Mouse (Mus musculus): ENCODE results near the gene Retn.
A peak's percentile ranks its signal among the peaks of the same experiment; 100 is the strongest.

Retn gene

DNA sequence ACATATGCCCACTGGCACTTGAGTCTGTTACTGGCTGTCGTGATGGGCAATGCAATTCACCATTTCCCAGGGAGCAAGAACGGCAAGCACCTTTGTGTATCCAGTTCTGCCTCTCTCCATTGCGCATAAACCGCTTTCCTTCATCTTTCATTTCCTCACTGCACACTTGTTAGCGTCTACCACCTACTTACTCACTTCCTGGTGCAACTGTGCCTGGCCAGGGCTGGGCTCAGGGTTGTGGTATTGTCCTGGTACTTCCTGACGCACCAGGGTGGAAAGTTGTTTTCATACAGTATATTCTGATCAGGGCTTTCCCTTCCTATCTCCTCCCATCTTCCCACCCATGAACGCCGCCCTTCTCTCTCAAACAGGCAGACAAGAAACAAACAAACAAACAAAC is 5.3 kb downstream of the Retn start:
- no peak for DNase-seq (ENCODE audit: low spot score)

DNA sequence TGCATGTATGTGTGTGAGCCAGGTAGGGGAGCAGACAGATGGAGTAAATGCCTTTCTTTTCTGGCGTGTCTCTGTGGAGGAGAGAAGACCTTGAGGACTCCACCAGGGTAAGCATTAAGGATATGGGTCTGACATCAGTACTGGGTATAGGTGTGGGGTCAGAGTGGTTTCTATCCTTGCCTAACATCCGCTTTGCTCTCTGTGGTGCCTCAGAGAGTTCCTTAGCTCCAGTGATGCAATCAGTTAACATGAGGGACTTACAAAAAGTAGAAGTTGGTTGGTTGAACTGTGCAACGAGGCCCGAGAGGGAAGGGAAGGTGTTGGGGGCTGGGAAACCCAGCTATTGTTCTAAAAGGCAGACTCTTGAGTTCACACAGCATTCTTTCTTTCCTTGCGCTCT is 8.8 kb downstream of the Retn start:
- no peak for DNase-seq (ENCODE audit: low spot score)

DNA sequence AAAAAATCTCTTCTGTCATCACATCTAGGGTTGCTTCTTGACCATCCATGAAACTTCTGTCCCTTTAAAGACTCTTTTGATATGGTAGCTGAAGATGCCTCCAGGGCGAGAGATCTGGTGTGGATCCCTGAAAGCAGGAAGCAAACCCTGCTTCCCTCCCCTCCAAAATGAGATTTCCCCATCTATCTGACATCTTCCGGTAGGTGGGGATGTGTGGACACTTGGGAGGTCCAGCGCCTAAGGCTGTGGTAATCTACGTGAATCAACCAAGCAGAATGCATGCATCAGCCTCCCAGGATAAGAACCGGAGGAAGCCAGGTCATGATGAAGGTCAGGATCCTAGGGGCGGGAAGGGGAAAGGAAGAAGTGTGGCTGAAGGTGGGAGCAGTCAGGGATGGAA is 9.9 kb downstream of the Retn start, which contains the start of gene Mcemp1:
TSS of gene Mcemp1 (plus strand) at position 248 of the 400 bp plus-strand sequence.
- DNase-seq (ENCODE audit: low spot score): no peak

DNA sequence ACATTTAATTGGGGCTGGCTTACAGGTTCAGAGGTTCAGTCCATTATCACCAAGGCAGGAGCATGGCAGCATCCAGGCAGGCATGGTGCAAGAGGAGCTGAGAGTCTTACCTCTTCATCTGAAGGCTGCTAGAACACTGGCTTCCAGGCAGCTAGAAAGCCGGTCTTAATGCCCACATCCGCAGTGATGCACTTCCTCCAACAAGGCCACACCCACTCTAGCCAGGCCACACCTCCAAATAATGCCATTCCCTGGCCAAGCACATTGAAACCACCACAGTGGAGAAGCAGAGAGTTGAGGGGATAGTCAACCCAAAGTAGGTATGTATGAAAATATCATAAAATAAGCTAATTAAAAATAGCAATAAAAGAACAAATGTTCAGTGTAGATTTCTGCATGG is 14.8 kb downstream of the Retn start:
- DNase-seq (ENCODE audit: low spot score): no peak

DNA sequence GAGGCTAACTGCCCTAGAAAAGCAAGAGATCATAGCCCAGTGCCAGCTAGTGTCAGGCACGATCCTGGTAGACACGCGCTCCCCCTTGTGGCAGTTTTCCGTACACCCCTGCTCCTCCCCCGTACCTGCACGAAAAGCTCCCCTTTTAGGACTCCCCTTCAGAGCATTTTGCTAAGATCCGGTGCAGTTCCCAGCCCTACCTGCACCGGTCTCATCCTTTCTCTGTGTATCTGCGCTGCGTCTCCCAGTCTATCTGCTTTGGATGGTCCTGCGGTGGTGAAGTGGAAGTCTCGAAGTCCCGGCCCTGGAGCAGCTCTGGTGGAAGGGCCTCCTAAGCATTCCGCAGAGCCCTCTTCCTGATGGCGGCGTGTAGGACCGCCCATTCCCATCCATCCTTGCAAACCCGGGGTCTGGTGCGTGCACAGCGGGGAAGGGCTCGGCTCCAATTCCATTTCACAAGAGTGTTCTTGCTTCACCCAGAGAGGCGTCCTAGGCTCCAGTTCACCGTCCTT is 16.5 kb downstream of the Retn start, which contains the start of gene Fcor:
TSS of gene Fcor (minus strand) at position 383 of the 512 bp plus-strand sequence.
- DNase-seq (ENCODE audit: low spot score): peak; percentile 88

DNA sequence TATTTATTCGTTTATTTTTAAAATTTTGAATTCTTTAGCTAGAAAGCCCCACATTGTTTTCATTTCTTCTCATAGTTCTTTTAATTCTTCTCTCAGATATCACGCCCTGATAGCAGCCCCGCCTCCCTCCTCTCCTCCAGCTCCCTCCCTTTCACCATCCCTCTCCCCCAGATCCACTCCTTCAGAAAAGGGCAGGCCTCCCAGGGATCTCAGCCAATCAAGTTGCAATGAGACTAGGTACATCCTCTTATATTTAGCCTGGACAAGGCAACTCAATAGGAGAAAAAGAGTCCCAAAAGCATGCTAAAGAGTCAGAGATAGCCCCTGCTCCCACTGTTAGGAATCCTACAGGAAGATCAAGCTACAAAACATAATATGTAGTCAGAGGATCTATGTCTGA is 19.1 kb downstream of the Retn start:
- DNase-seq (ENCODE audit: low spot score): no peak

DNA sequence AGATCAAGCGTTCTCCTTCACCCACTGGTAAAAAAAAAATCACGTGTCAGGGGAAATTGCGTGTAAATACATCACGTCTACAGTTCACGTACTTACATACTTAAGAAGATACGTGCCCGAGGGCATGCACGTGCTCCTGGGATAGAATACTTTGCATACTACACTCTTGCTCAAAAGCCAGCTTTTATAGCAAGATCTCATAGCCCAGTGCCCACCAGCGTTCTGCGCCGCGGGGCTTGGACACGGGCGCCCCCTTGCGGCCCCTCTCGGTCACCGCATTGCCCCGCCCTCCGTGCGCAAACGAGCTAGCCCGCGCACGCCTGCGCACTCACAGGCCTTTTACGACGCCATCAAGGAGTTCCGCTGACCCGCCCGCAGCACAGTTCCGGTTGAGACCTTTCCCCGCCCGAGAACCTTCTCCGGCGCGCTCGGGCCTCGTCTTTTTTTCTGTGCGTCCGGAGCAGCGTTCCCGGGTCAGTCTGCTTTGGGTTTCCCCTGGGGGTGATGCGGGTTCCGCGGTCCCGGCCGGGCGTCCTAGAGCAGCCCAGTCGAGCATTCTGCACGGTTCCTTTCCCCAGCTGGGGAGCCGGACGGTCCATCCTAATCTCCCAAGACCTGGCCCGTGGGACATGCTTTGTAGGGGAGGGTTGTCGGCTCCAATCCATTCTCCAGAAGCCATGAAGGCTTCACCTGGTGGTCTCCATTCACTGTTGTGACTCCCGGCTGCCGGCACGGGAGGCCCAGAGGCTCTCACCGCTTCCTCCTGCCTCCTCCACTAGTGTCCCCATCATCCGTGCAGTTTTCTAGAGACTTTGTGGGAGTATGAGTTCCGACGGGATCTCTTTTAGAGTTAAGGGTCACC is 20.8 kb downstream of the Retn start, which contains the start of gene Trappc5:
TSS of gene Trappc5 (plus strand) at position 169 of the 862 bp plus-strand sequence.
- peak; percentile 92 for DNase-seq (ENCODE audit: low spot score)

DNA sequence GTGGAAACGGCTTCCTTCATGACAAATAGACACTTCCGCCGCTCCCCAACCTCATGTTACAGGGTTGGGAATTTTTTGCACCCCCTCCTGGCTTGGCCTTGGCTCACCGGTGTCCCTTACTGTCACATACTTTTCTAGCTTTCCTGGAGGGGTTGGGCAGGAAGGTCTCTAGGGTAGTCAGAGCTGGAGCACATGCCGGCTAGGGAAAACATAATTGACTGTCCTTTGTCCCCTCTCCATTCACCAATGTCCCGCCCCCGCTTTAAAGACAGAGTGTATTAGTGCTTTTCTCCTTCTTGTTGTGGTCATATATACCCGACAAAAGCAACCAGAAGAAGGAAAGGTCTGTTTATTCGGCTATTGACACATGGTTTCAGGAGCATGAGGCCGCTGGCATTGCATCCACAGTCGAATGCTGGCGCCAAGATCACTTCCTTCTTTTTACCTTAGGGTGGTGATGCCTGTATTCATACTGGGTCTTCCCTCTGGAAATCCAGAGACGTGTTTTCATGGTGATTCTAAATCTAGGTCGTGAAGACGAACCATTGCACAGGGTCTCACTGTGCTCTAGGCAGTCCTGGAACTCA is 21.5 kb downstream of the Retn start:
- peak; percentile 19 for DNase-seq (ENCODE audit: low spot score)

DNA sequence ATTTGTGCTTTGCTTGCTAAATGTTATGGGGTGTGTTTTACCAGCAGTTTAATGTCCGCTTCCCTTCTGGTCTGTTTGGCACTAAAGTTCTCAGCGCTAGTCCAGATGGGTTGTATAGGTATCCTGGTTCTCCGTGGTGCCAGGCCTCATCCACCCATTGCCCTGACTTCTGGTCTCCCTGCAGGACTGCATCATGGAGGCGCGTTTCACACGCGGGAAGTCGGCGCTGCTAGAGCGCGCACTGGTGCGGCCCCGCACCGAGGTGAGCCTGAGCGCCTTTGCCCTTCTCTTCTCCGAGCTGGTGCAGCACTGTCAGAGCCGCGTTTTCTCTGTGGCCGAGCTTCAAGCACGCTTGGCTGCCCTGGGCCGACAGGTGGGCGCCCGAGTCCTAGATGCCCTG is 23.3 kb downstream of the Retn start:
- no peak for DNase-seq (ENCODE audit: low spot score)

DNA sequence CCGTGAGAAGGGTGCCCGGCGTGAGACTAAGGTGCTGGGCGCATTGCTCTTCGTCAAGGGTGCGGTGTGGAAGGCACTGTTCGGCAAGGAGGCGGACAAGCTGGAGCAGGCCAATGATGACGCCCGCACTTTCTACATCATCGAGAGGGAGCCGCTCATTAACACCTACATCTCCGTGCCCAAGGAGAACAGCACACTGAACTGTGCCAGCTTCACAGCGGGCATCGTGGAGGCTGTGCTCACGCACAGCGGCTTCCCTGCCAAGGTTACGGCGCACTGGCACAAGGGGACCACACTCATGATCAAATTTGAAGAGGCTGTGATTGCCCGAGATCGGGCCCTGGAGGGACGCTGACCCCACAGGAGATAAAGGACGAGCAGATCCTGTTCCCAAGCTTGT is 23.7 kb downstream of the Retn start:
- DNase-seq (ENCODE audit: low spot score): no peak

DNA sequence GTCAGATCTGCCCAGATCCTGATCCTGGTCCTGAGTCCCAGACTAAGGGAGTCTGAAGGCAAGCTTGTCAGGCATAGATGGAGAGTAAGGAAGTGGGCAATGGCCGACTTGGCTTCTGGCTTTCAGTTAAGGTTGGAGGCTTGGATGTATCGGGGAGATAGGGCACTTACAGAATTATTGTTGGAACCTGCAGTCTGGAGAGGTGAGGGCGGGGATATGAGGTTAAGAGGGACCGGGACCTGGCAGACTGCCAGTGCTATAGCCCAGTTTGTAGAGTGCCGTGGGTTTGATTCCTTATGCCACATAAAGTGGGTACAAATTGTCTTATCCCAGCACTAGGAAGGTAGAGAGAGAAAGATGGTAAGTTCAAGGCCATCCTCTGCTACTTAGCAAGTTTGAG is 24.1 kb downstream of the Retn start:
- no peak for DNase-seq (ENCODE audit: low spot score)

DNA sequence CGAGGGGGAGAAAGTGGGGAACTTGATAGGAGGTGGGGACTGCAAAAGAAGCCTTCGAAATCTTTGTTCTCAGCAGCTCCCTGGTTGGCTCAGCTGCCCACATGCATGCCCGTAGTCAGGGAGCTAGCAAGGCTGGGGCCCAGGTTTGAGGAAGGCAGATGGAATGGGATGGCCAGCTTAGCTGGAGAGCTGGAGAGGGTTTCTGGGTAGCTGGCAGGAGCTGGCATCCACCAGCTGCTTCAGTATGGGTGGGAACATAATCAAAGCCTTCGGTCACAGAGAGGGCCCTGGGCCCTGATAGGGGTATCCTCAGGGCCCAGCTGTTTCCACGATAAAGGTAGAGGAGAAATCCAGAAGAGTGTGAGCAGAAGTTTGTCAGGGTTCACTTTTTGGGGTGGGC is 26.9 kb downstream of the Retn start:
- no peak for DNase-seq (ENCODE audit: low spot score)

DNA sequence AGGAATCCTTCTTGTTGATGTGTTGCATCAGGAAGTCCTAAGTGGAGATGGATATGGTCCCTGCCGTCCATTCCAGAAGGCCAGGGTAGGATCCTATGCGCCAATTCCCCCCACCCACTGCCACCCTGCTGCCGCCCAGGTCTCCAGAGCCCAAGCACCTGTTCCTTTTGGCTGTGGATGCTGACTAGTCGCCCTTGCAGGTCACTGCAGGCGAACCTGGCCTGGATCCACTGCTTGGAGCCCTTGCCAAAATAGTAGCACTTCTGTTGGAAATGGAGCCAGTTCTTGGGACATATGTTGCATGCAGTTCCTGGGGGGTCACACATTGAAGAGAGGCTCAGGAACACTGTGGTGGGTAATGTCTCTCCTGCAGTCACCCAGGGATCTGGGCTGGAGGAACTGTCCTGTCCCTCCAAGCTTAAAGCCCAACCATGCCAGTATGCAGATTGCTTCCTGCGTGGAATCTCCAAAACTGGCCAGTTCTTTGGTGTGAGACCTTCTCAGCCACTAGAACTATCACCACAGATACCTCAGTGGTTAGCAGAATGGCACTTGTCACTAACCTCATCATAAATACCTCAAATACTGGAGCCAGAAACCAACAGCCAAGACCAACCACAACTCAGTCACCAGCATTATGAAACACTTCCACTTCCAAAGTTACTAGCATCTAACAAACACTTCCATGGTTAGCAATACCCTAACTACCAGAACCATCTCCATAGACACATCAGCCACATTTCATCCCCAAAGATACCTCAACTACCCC is 28.0 kb downstream of the Retn start:
- no peak for DNase-seq (ENCODE audit: low spot score)

DNA sequence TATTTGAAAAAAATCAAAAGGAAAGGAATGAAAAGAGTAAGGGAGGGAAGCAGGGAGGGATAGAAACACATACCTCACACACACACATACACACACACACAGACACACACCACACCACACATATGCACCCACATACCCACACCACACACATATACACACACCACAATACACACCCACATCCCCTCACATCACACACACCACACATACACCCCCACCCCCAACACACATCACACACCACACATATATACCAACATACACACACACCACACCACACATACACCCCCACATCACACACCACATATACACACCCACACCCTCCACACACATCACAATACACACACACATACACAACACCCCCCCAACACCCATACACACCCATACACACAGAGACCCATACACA is 29.0 kb downstream of the Retn start:
- DNase-seq (ENCODE audit: low spot score): no peak

DNA sequence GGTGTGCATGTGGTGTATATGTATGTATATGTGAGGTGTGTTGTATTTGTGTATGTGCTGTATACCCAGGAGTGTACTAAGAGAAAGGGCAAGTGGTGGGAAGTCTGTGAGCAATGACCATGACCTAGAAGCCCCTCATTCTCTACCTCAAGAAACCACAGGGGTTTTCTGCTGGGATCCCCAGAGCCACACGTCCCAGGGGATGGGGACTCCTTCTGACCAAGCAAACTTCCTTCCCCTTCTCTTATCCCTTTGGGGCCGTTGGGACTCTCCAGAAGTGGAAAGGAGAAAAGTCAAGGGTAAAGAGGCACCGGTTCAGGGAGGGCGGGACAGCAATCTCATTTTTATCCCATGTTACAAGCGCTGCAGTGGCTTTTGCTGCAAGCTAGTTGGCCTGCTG is 29.9 kb downstream of the Retn start:
- DNase-seq (ENCODE audit: low spot score): no peak

DNA sequence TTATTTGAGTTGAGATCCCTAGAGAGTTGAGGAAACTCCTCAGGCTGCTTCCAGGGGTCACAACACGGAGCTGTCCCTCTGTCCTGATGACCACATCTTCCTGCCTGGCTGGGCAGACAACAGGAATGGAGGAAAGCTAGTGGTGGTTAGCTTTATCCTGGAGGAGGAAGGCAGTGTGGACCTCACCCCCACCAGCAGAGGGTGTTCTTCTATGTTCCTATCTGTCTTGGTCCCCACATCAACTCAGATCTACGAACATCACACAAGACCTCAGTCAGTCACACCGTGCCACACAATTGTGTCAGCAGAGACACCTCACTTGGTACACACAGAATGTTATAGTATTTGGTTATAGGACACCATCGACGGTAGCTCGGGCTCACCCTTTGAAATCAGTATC is 32.0 kb downstream of the Retn start:
- no peak for DNase-seq (ENCODE audit: low spot score)

DNA sequence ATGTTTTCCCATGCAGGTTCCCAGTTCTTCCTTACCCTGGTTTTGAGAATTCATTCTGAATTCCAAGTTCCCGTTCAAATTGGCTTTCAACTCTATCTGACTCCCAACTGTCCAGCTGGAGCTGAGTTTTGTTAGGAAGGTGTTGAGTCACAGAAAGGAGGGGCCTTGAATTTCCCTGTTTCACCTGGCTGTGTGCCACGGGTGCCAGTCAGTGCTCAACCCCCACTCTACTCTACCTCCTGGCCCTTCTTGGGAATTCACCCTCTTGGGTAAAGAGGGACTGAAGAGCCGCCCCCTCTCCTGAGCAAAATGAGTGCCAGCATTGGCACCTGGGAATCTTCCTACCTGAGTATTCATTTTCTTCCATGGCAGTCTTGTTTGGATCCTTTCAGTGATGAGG is 35.2 kb downstream of the Retn start:
- no peak for DNase-seq (ENCODE audit: low spot score)

DNA sequence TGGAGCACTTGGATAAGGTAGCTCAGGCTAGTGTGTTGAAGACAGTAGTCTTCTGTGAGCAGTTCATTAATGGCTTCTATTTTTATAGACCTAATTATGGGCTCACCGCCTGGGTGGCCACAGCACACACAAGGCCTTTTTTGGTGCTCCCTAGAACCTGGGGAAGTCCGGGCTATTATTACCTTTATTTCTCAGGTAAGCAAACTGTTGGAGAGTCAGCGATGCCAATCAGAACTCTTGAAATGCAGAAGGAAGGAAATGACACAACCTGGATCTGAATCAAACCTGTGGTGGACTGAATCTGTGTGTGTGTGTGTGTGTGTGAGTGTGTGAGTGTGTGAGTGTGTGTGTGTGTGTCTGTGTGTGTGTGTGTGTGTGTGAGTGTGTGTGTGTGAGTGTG is 38.6 kb downstream of the Retn start, which contains the start of gene Fcer2a:
TSS of gene Fcer2a (minus strand) at position 55 of the 400 bp plus-strand sequence.
- no peak for DNase-seq (ENCODE audit: low spot score)

DNA sequence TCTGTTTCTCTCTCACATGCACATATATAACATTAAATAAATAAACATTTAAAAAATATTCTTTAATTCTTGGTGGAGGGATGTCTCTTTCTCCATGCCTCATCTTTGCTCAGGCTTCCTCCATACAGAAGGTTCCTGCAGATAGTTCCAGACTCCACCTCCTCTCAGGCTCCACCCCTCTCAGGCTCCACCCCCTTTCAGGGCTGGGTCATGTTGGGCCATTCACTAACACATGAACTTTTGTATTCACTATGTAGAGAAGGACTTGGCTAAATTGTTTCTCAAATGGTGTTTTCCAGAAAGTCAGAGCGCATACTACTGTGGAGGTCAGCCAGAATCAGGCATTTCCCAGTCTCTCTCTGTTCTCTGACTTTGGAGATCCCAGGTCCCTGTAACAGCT is 45.9 kb downstream of the Retn start:
- no peak for DNase-seq (ENCODE audit: low spot score)

DNA sequence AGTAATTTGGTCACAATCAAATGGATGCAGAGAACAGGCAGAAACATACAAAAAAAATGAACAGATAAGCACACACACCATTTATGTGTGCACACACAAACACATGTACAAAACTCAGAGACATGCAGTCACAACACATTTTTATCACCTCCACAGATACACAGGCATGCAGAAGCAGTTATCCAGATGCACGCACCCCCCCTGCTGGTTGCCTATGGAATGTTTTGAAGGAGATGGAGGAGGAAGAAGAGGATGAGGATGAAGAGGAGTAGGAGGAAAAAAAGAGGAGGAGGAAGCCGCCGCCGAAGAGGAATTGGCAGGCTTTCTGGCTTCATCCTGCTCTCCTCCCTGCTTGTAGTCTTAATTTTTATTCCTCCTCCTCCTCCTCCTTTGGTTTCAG is 50.1 kb downstream of the Retn start:
- DNase-seq (ENCODE audit: low spot score): no peak

DNA sequence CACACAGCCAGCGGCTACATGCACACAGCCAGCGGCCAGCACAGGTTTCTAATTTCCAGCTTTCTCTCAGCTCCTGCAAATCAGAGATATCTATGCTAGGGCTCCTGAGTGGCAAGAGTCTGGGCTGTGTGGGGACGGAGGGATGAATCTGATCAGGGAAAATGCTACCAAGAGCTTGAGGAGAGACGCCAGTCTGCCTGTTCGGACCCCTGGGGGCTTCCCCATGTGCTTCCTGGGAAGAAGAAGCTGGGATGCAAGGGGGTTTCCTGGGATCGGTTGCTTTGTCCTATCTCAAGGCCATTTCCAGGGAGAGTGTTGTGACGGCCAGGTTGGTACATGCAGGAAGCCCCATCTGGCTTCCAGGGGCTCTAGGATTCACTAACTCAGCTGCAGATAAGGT is 52.0 kb downstream of the Retn start:
- DNase-seq (ENCODE audit: low spot score): no peak

Data from urinary bladder, postnatal 14 days (tissue).